Mouse (Mus musculus) layer of hippocampus, postnatal 14 days (tissue): Measurements from ENCODE around the gene Olfr875. TPM values are rescaled to one million over a fixed set of nuclear protein-coding genes. Genes with fewer than 3 reads are reported as not detected.

Source experiments
- total RNA-seq, 2 experiments: library from RNA; stranded (reverse); gene quantifications; 2 replicates each; pipeline ENCODE4 v1.2.3; 2021

Olfr875 gene
- total RNA-seq, 2 experiments from 2014 or later: not detected

Other genes starting within 250 kb of the Olfr875 start
- gene Esam, start 243.8 kb upstream of the Olfr875 start, total RNA-seq: 10 to 100 TPM; 26.9 to 27.8 TPM
- 1 to 10 TPM; 3.5 to 6.2 TPM for gene Vsig2, start 232.6 kb upstream of the Olfr875 start, total RNA-seq
- 1,000 to 10,000 TPM; 1,609 to 1,636 TPM for gene Nrgn, start 219.0 kb upstream of the Olfr875 start, total RNA-seq
- gene Siae, start 216.2 kb upstream of the Olfr875 start, total RNA-seq: 10 to 100 TPM; 12.1 to 14.0 TPM
- gene Spa17, start 158.1 kb upstream of the Olfr875 start, total RNA-seq: 1 to 10 TPM; 1.5 to 4.3 TPM
- gene Tbrg1, start 114.5 kb upstream of the Olfr875 start, total RNA-seq: 10 to 100 TPM; 50.8 to 50.9 TPM
- not detected for gene Panx3, start 102.6 kb upstream of the Olfr875 start, total RNA-seq
- gene Olfr160, start 55.6 kb upstream of the Olfr875 start, total RNA-seq: not detected
- not detected for gene Olfr874, start 26.8 kb upstream of the Olfr875 start, total RNA-seq
- not detected for gene Olfr876, start 31.2 kb downstream of the Olfr875 start, total RNA-seq
- gene Olfr877, start 82.4 kb downstream of the Olfr875 start, total RNA-seq: not detected
- gene Olfr145, start 124.9 kb downstream of the Olfr875 start, total RNA-seq: not detected
- not detected for gene Olfr878, start 146.0 kb downstream of the Olfr875 start, total RNA-seq
- not detected for gene Olfr881, start 220.0 kb downstream of the Olfr875 start, total RNA-seq